Mouse (Mus musculus) heart, embryonic 14.5 days (tissue): ENCODE measurements at regions not wholly inside any gene's neighbourhood (a gene's known extent, or its start where the extent isn't known, plus 50 kb on each side); places are given as distances from the start of the nearest gene placed in this dataset.
A peak's percentile ranks its signal among the peaks of the same experiment; 100 is the strongest.
"Not testable (repeated sequence)": the region's sequence is repeated elsewhere in the genome, so short reads cannot be mapped to it uniquely, and the experiment has no call there.

ENCODE experiments used
- ATAC-seq: fragments of 200-750 bp; cut with Nextera tagmentation; 2 replicates; pipeline ENCODE4 v1.8.0; 2017; ENCODE audit warnings: low read depth, moderate TSS enrichment; ENCODE audit not compliant: insufficient number of reproducible peaks, insufficient read depth, low FRiP score
- H3K27ac ChIP-seq, 2 experiments: fragments of 200-500 bp in 1 of 2; fragments of 300-500 bp in 1 of 2; sonication (generic) in 1 of 2; replicated peaks in 1 of 2; 2 replicates each; pipeline ENCODE4 v1.5.1; 2012 to 2014; ENCODE audit warnings: low read depth in 2 of 2, low read length in 2 of 2, control low read depth in 1 of 2, mild to moderate bottlenecking in 1 of 2, mixed read lengths in 1 of 2; ENCODE audit not compliant: control insufficient read depth in 1 of 2, insufficient read depth in 1 of 2
- H3K27me3 ChIP-seq: fragments of 300-500 bp; sonication (generic); 2 replicates; pipeline ENCODE4 v1.6.1; 2014; ENCODE audit warnings: mild to moderate bottlenecking, low read length, control low read depth; ENCODE audit not compliant: control insufficient read depth, insufficient read depth
- H3K36me3 ChIP-seq: fragments of 300-500 bp; sonication (generic); 2 replicates; pipeline ENCODE4 v1.6.1; 2014; ENCODE audit warnings: mild to moderate bottlenecking, control low read depth, low read length, mixed read lengths; ENCODE audit not compliant: control insufficient read depth, insufficient read depth
- H3K4me1 ChIP-seq, 2 experiments: fragments of 200-500 bp in 1 of 2; fragments of 300-500 bp in 1 of 2; sonication (generic) in 1 of 2; 2 replicates each; pipeline ENCODE4 v1.6.1; 2012 to 2014; ENCODE audit warnings: low read length in 2 of 2, control low read depth in 1 of 2, mixed read lengths in 1 of 2; ENCODE audit not compliant: control insufficient read depth in 2 of 2, insufficient read depth in 2 of 2
- H3K4me2 ChIP-seq: fragments of 300-500 bp; sonication (generic); 2 replicates; pipeline ENCODE4 v1.6.1; 2014; ENCODE audit warnings: mild to moderate bottlenecking, low read length
- H3K4me3 ChIP-seq, 2 experiments: fragments of 200-500 bp in 1 of 2; fragments of 300-500 bp in 1 of 2; sonication (generic) in 1 of 2; 2 replicates each; pipeline ENCODE4 v1.5.1; 2012 to 2014; ENCODE audit warnings: low read length in 2 of 2, mild to moderate bottlenecking in 2 of 2, control low read depth in 1 of 2, low read depth in 1 of 2, moderate library complexity in 1 of 2; ENCODE audit not compliant: control insufficient read depth in 1 of 2, insufficient read depth in 1 of 2
- H3K9ac ChIP-seq: fragments of 300-500 bp; sonication (generic); 2 replicates; pipeline ENCODE4 v1.6.1; 2014; ENCODE audit warnings: mild to moderate bottlenecking, low read length
- H3K9me3 ChIP-seq: fragments of 300-500 bp; sonication (generic); 2 replicates; pipeline ENCODE4 v1.6.1; 2016; ENCODE audit warnings: low read length, control low read depth; ENCODE audit not compliant: control insufficient read depth
- WGBS: fragments of 180-500 bp; shearing (Covaris S2); extraction: QIAGEN DNeasy Blood & Tissue Kit; methylation state at CpG from one replicate; pipeline ENCODE4 v1.1.7; 2014; 5-methylcytosine and 5-hydroxymethylcytosine counted together

DNA sequence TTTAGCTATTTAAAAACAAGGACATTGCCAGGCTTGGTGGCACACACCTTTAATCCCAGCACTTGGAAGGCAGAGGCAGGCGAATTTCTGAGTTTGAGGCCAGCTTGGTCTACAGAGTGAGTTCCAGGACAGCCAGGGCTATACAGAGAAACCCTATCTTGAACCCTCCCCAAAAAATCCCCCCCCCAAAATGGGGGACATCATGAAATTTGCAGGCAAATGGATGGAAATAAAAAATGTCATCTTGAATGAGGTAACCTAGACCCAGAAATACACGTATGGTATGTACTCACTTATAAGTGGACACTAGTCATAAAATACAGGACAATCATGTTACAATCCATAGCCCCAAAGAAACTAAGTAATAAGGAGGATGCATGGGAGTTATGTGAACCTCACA lies 69.4 kb upstream of the Gm21119 start:
- H3K27me3 ChIP-seq, H3K9ac ChIP-seq, H3K4me2 ChIP-seq, ATAC-seq, H3K4me3 ChIP-seq, H3K9me3 ChIP-seq, H3K27ac ChIP-seq, H3K36me3 ChIP-seq, H3K4me1 ChIP-seq: not testable (repeated sequence)
- no CpG with 5 or more reads among the region's 2 CpGs for WGBS

- no CpG with 5 or more reads among the region's 3 CpGs for WGBS
- H3K36me3 ChIP-seq, H3K9ac ChIP-seq, ATAC-seq, H3K4me2 ChIP-seq, H3K27ac ChIP-seq, H3K4me3 ChIP-seq, H3K9me3 ChIP-seq, H3K27me3 ChIP-seq, H3K4me1 ChIP-seq: not testable (repeated sequence)
These were observed 68.3 kb upstream of the Gm21119 start for GRCm38 (mm10) chr8:20546401-20546800.

GRCm38 (mm10) chr8:20550054-20550778 lies 64.5 kb upstream of the Gm21119 start:
- ATAC-seq, result peak; percentile 98
- WGBS, result 7% methylated on average over 59 of the region's 64 CpGs
- peak overlapping the region; percentile 57 to 65 for H3K27ac ChIP-seq
- not testable (repeated sequence) for H3K36me3 ChIP-seq, H3K4me1 ChIP-seq, H3K27me3 ChIP-seq, H3K9me3 ChIP-seq
- H3K4me2 ChIP-seq, result peak overlapping the region; percentile 54
- H3K9ac ChIP-seq, result peak overlapping the region; percentile 88
- peak overlapping the region; percentile 62 to 63 for H3K4me3 ChIP-seq

DNA sequence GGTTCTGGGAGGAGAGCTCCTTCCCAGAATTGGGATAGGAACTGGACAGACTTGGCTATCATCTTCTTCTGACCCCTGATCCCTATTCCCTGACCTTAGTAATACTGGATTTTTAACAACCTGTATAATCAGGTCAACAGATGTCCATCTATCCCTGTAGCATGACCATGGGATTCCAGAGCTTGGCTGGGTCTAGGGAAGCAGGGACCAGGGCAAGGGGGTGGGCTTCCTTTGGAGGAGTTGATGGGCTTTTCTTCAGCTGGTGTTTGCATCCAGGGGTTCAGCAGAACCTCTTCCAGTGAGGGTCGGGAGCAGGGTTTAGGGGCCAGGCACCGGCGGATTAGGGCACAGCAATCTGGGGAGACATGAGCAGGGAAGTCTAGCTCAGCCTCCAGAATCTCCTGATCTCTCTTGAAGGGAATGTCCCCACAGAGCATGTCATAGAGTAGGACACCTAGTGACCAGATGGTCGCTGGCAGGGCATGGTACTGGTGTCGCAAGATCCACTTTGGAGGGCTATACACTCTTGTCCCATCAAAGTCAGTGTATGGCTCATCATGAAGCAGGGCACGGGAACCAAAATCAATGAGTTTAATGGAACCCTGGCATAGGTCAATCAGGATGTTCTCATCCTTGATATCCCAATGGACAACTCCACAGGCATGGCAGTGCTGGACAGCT lies 58.1 kb upstream of the Gm21119 start:
- not testable (repeated sequence) for H3K9me3 ChIP-seq, H3K4me3 ChIP-seq, H3K4me2 ChIP-seq, H3K27me3 ChIP-seq, H3K9ac ChIP-seq, H3K4me1 ChIP-seq, H3K27ac ChIP-seq, H3K36me3 ChIP-seq
- no CpG with 5 or more reads among the region's 6 CpGs for WGBS
- ATAC-seq, result peak; percentile 51

GRCm38 (mm10) chr8:20557184-20557583 lies 57.5 kb upstream of the Gm21119 start:
- not testable (repeated sequence) for H3K27ac ChIP-seq, H3K4me3 ChIP-seq, H3K36me3 ChIP-seq, H3K9me3 ChIP-seq, H3K27me3 ChIP-seq, H3K4me1 ChIP-seq
- peak; percentile 73 for ATAC-seq
- Histone ChIP-seq H3K9ac (peak overlapping the region; percentile 34; the same call in 1 of the 2 replicates), H3K4me2 (peak overlapping the region; percentile 54)
- WGBS, result 82% methylated on average over 7 of the region's 8 CpGs

DNA sequence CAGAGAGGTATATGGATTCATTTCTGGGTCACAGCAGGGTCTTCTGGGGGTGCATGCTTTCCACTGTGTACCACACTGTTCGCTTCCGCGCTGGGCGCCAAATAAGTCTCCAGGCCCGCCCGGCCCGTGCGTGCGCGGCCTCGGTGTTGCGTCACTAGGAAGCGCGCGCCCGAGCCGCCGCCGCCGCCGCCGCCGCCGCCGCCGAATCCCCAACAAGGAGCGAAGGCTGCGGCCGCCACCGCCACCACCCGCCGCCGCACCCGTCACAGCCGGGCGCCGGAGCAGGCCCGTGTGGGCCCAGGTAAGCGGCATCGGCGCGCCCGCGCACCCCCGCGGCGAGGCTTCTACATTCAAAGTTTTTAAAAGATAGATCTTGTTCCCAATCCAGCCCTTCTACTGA lies 57.1 kb upstream of the Gm21119 start:
- peak; percentile 97 for ATAC-seq
- Histone ChIP-seq H3K4me2 (peak overlapping the region; percentile 54), H3K9ac (peak overlapping the region; percentile 34; the same call in 1 of the 2 replicates), H3K4me3 (peak overlapping the region; percentile 19 to 24; a peak in 3 of 4 replicates)
- not testable (repeated sequence) for H3K27me3 ChIP-seq, H3K4me1 ChIP-seq, H3K27ac ChIP-seq, H3K36me3 ChIP-seq, H3K9me3 ChIP-seq
- 41% methylated on average over 35 of the region's 47 CpGs for WGBS
